Mouse (Mus musculus) right cerebral cortex, postnatal 14 days (tissue): Measurements from ENCODE around the gene Mip.
"Not testable (repeated sequence)": the region's sequence is repeated elsewhere in the genome, so short reads cannot be mapped to it uniquely, and the experiment has no call there.

Experiments used
- DNase-seq: peaks from one replicate; pipeline ENCODE4 v3.0.0; 2022

Gene Mip

DNA sequence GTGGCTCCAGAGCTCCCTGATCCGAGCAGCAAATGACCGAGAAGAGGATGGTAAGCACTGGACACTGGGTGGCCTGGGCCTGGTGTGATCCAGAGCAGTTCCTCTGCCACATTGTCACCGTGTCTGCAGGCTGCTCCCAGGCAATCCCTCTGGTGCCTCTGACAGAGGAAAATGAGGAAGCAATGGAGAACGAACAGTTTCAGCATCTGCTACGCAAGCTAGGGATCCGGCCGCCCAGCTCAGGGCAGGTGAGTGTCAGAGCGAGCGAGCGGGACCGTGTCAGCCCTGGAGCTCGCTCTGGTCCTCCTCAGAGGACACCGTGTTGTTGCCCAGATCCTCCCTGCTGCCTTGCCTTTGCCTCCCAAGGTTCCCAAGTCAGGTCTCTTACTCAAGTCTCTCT is 24.9 kb downstream of the Mip start:
- DNase-seq: no peak

DNA sequence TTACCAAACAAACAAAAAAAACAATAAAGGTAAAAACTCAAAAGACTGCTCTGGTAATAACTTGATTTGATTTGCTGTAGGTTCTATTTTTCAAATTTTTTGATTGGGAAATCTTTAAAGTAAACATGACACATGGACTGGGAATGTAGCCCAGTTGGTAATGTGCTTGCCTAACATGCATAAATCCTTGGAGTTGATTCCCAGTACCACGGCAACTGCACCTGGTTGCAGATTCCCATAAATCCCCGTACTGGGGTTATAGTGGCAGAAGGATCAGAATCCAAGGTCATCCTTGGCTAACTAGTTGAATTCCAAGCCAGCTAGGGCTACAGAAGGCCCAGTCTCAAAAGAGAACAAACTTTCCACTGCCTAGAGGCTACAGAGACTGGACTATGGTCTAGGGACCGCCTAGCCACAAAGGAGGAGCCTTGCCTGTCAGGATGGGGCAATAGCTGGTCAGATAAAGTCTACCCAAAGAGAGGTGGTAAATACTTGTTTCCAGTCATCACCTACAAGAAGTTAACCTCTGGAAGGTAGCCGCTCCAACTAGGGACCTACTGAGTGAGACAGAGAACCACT is 28.1 kb downstream of the Mip start, which contains the start of gene Apon:
Apon (plus strand) TSS at position 420 of the 579 bp plus-strand sequence.
- no peak for DNase-seq

DNA sequence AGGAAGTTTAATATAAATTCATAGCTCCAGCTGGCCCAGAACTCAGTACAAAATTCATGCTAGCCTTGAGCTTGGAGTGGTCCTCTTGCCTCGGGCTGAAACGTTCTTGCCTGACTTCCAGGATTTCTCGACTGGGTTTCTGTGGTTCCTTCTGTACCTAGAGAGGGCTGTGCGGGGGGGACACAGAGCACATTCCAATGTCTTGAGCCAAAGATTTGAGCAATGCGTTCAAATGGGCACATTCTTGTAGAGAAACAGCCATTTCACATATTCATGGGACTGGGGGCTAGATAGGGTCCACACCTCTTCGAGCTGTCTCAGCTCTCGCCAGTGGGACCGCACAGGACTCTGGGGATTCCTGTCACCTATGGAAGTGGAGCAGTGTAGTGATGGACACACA is 30.3 kb downstream of the Mip start:
- no peak for DNase-seq

DNA sequence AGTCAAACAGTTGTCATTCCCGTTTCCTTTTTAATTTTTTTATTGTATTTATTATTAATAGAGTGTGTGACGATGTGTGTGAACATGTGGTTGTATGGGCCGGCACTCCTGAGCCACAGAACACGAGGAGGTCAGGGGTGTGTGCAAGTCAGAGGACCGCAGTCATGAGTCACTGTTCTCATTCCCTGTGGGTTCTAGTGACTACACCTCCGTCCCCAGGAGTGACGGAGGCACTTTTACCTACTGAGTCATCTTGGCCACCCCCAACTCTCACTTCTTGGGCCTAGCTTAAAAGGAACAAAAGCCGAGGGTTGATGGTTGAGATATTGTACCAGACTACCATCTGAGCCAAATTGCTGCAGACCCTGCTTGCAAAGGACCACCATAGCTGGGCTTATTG is 30.7 kb downstream of the Mip start:
- DNase-seq: no peak

DNA sequence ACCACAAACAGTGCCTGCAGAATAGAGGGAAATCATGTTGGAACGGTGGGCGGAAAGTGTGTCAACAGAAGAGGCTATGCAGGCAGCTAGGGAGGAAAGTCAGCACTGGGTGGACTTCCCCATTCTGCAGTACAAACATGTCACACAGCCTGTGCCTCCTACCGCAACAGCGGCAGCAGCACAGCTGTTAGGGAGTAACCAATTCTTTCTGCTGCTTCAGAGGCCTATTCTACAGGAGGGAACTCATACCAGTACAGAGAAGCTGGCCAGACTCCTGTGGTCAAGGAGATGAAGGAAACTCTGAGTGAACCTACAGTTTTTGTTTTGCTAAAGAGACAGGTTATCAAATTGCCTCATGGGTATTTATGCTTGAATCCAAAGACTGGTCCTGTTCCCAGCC is 33.3 kb downstream of the Mip start:
- DNase-seq: no peak

DNA sequence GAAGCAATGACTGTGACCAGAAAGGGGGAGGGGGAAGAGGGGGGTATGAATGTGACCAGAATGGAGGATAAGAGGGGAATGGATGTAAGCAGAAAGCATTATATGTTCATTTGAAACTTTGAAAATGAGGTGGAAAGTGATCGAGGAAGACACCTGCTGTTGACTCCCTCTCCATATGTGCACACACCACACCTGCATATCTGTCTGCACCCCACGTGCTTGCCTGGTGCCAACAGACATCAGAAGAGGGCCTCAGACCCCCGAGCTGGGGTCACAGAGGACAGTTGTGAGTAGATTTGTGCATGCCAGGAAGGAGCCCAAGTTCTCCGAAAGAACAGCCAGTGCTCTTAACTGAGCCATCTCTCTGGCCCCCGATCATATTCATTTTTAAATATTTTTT is 34.3 kb downstream of the Mip start:
- no peak for DNase-seq

DNA sequence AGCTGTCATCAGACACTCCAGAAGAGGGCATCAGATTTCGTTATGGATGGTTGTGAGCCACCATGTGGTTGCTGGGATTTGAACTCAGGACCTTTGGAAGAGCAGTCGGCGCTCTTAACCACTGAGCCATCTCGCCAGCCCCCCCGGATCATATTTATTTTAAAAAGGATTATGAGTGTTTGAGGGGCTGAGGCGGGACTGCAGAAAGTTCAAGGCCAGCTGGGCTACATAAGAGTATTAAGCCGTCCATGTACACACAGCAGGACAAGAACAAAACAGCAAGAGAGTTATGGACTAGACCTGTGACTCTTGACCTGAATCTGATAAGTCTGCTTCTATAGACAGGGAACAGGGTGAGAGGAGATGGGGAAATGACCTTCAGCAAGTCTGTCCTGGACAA is 34.7 kb downstream of the Mip start:
- DNase-seq: not testable (repeated sequence)

DNA sequence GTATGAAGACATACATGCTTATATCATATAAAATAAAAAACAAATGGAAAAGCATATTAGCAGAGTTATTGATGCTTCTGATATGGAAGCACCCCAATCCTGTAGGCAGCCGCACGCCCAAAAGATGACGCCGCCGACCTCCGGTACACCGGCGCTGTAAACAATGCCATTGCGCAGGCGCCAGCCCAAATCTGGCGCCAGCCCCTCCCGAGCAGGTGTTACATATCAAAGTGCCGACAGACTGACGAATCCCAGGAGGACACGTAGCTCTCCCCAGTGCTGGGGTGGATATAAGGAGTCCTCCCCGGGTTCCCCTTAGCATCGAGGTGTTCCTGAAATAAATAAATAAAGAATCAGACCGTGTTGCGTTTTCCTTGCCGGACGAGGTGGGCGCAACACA is 36.7 kb downstream of the Mip start:
- no peak for DNase-seq

DNA sequence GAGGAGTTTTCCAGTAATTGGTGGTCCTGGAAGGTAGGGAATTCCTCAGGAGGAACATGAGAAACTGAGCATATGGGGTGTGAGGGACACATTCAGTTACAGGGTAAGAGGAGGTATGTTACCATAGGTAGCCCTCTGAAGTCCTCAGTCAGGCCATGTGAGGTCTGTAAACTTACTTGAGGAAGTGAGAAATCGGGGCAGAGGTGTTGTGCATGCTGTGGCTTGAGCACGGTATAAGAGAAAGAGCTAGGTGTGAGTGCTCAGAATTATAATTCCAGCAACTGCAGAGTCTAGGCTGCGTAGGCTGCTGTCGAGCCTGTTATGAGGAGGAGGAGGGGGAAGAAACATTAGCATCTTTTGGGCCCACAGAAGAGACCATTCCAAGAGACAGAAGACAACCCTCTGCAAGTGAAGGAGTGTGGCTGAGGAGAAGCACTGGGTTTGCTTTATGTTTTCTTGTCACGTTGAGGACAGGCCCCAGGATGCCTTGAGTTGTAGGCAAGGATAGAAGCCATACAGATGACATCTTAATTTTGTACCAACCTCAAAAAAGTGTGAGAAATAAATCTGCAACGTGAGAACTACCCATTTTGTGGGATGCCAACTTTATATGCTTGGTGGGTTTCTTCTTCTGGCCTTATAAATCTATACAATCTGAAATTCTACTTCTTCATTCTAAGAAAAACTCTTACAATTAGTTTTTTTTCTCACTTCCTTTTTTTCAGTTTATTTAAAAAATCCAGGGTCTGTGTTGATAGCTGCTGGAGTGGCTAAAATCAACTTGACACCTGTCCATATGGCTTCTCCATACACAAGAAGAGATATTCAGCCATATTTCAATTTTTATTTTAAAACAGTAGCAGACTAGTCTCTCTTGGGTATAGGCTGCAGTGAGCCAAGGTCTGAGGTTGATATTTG is 38.0 kb downstream of the Mip start:
- DNase-seq: no peak

DNA sequence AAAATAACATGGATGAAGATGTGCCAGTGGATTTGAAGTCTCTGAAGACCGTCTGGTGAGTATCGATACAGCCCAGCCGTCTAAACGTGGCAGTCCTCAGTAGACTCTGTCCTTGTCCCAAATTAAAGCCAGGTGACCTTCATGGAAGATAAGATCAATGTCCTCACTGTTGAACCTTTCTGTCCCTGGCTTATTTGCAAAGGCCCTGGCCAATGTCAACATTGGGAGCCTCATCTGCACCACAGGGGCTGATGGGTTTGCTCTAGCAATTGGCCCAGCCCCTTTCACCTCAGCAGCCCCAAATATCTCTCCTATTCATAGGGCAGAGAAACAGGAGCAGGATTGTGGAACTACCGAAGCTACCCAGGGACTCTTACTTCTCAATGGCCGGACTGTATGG is 42.7 kb downstream of the Mip start, which contains the start of gene Apof:
Apof (plus strand) TSS at position 301 of the 400 bp plus-strand sequence.
- no peak for DNase-seq

DNA sequence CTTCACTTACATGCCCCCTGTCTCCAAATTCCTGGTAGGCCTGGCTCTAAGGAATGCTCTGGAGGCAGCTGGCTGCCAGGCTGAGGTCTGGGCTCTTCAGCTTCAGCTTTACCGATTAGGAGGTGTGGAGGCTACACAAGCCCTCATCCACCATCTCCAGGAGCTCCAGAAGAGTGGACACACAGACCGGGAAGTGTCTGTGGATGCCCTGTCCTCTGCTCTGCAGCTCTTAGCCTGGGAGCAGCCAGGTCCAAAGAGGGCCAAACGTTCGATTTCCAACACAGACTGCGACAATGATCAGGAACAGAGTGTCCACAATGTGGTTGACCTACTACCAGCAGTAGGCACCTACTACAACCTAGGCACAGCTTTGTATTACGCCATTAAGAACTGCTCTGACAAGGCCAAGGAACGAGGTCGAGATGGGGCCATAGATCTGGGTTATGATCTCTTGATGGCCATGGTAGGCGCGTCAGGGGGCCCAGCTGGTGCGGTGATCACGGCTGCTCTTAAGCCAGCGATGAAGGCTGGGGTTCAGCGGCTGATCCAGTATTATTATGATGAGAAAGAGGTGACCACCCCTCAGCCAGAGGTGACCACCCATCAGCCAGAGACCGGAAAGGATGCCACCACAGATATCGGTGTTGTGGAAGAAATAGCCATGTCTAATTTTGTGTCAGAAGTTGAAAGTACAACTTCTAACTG is 43.7 kb downstream of the Mip start:
- DNase-seq: no peak

DNA sequence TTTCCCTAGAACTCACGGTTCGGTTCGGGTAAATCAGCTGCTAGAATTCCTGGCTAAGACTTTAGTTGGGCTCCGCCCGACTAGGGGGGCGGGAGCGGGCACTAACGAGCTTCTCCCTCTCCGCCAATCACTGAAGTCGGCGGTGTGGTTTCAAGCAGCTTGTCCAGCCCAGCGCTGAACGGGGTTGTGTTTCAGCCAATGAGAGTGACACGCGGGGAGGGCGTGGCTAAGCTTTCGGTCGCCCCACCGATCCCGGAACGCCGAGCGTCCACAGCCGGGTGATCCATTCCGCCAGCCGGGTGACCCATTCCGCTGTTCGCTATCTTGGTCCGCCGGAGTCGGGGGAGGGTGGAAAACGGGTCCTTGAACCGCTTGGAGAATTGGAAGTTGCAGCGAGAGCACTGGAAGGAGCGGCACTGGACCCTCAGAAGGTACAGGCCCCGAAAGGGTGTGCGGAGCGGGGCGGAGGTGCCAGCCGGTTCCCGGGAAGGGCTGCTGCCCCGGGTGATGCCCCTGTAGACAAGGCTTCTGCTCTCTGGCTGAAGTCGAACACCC is 44.7 kb downstream of the Mip start, which contains the start of gene Stat2:
Stat2 (plus strand) TSS at position 273 of the 555 bp plus-strand sequence.
- peak; percentile 95 for DNase-seq

DNA sequence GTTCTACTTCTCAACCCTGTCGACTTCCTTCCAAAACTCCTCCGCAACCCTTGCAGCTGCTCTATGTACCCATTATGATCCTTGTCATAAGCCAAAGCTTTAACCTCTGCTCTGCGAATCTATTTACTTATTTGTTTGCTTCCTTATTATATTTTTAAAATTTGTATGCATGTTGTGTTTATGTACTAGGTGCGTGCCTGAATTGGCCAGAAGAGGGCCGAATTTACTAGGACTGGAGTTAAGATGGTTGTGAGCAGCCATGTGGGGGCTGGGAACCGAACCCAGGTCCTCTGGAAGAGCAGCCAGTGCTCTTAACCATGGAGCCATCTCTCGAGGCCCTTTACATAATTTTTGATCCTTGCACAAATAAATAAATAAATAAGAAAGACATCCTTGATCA is 45.2 kb downstream of the Mip start:
- no peak for DNase-seq

DNA sequence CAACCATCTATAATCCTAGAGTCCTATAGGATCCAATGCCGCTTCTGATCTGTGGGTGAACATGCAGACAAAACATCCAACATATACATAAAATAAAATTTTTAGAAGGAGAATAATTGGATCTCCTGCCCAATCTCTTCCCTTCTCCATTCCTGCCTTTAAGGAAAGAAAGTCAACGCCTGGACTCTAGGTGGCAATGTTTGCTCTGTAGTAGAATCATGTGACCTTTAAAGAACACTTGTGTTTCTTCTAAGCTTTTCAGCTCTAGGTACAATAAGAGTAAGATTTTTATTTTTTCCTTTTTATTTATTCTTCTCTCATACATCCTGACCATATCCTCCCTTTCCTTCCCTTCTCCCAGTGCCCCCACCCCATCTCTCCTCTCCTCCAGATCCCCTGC is 46.2 kb downstream of the Mip start:
- no peak for DNase-seq

DNA sequence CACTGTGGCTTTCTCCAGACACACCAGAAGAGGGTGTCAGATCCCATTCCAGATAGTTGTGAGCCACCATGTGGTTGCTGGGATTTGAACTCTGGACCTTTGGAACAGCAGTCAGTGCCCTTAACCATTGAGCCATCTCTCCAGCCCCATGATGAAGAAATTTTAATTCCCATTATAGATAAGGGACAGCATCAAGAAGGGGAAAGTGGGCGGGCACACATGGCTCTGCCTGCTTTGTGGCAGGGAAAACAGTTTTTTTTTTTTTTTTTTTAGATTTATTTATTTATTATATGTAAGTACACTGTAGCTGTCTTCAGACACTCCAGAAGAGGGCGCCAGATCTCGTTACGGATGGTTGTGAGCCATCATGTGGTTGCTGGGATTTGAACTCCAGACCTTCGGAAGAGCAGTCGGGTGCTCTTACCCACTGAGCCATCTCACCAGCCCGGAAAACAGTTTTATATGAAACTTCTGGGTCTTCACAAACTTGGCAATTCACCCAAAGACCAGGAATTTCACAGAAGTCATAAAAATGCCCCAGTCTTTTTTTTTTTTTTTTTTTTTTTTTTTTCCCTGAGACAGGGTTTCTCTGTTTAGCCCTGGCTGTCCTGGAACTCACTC is 47.3 kb downstream of the Mip start:
- not testable (repeated sequence) for DNase-seq

DNA sequence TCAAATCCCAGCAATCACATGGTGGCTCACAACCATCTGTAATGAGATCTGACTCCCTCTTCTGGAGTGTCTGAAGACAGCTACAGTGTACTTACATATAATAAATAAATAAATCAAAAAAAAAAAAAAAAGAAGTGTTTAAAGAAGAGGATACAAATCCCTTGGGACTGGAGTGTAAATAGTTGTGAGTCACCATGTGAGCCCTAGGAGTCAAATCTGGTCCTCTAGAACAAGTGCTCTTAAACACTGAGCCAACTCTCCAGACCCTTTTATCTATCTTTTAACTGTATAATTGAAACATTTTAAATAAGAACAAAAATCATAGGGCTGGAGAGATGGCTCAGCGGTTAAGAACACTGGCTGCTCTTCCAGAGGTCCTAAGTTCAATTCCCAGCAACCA is 49.7 kb downstream of the Mip start:
- not testable (repeated sequence) for DNase-seq

DNA sequence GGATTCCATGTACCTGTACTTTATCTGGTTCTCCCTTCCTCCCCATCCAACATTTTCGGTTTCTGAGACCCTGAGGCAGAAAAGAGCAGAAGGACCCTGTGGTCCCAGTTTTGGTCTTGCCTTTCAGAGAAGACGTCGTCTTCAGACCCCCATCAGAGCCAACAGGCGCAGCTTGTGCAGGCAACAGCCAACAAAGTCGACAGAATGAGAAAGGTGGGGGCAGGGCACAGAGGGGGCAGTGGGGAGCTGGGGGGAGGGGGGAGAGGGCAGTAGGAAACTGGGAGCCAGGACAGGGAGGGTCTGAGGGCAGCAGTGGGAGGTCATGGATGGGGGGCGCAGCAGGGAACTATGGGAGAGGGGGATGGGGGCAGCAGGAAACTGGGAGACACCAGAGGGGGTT is 52.5 kb downstream of the Mip start:
- DNase-seq: no peak

DNA sequence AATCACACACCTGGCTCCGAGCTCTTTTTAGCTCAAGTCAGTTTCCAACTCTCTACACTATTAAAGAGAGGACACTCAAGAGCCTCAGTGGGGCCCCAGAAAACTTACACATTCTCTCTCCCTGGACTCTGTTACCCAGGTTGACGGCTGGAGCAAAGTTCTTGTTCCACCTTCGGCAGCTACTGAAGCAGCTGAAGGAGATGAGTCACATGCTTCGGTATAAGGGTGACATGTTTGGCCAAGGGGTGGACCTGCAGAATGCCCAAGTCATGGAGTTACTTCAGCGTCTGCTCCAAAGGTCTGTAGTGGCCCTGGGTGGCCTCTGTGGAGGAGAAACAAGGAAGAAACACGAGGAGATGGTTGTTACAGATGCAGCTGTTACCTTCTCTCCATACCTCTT is 55.3 kb downstream of the Mip start:
- no peak for DNase-seq
